Mouse (Mus musculus) urinary bladder, postnatal 36 days (tissue): ENCODE measurements around the gene Vmn1r72.
"Not testable (repeated sequence)": the region's sequence is repeated elsewhere in the genome, so short reads cannot be mapped to it uniquely, and the experiment has no call there.

Experiments used
- DNase-seq, 2 experiments: peaks; one replicate each; pipeline ENCODE4 v3.0.0; 2022; ENCODE audit warnings: low spot score in 2 of 2, mixed read lengths in 1 of 2

Gene Vmn1r72

DNA sequence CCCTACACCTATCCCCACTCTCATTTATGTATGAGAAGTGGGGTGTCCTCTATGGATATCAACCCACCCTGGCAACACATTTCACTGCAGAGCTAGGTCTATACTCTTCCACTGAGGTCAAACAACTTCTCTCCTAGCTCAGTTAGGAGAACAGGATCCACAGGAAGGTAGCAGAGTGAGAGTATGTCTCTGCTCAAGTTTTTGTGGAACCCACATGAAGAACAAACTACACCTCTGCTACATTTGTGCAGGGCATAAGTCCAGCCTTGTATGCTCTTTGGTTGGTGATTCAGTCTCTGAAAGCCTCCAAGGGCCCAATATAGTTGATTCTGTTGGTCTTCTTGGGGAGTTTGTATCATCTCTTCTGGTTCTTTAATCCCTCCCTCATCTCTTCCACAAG lies at the start of gene Vmn1r72:
Gene Vmn1r72, minus strand, starts transcription at position 101 of the 400 bp plus-strand sequence.
- not testable (repeated sequence) for DNase-seq

DNA sequence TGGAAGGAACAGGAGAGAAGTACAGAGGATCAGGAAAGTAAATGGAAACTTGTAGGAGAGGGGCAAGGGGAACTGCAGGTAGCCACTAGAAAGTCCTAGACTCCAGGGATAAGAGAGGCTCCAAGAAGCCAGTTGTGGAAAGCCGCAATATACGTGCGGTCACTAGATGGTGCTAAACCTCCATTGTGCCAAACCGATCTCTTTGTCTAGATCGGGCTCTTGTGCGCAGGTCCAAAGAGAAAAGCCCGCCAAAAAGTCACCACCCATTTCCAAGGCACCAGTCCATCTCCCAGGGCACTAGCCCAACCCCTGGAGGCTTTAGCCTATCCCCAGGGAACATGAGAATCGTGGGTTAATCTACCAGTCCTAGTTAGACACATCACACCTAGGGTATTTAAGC lies 62.9 kb downstream of the Vmn1r72 start:
- DNase-seq: not testable (repeated sequence)
